Mouse (Mus musculus): ENCODE results near the gene Optc.

The Optc gene
- long read RNA-seq, experiment 1: 0 reads
- long read RNA-seq, experiment 2: 0 reads

GRCm38 (mm10) chr1:133907949-133908658, at the start of gene Optc:
Gene Optc, minus strand, starts transcription at chr1:133907999.
- intact Hi-C loops (cut with DNase I): no loop called here

- intact Hi-C loops (cut with DNase I): no loop called here
Measured at GRCm38 (mm10) chr1:133954009-133954408, 46.2 kb upstream of the Optc start.

GRCm38 (mm10) chr1:133953261-133953742, 45.5 kb upstream of the Optc start:
- intact Hi-C loops (cut with DNase I): no loop called here

GRCm38 (mm10) chr1:133951598-133951997, 43.8 kb upstream of the Optc start:
- intact Hi-C loops (cut with DNase I): no loop called here

GRCm38 (mm10) chr1:133950061-133950782, 42.4 kb upstream of the Optc start:
- intact Hi-C loops (cut with DNase I): no loop called here

- intact Hi-C loops (cut with DNase I): no loop called here
Measured at GRCm38 (mm10) chr1:133945106-133945505, 37.3 kb upstream of the Optc start.

GRCm38 (mm10) chr1:133941904-133942303, 34.1 kb upstream of the Optc start:
- intact Hi-C loops (cut with DNase I): no loop called here

- intact Hi-C loops (cut with DNase I): no loop called here
Measured at GRCm38 (mm10) chr1:133941158-133941860, 33.5 kb upstream of the Optc start.

- intact Hi-C loops (cut with DNase I): no loop called here
Measured at GRCm38 (mm10) chr1:133940481-133941092, 32.8 kb upstream of the Optc start.

GRCm38 (mm10) chr1:133939708-133940107, 31.9 kb upstream of the Optc start:
- intact Hi-C loops (cut with DNase I): no loop called here

GRCm38 (mm10) chr1:133936169-133936568, 28.4 kb upstream of the Optc start:
- intact Hi-C loops (cut with DNase I): no loop called here

GRCm38 (mm10) chr1:133934354-133934963, 26.7 kb upstream of the Optc start:
- intact Hi-C loops (cut with DNase I): no loop called here

- intact Hi-C loops (cut with DNase I): no loop called here
Measured at GRCm38 (mm10) chr1:133933301-133934195, 25.7 kb upstream of the Optc start.

- intact Hi-C loops (cut with DNase I): no loop called here
Measured at GRCm38 (mm10) chr1:133929980-133930379, 22.2 kb upstream of the Optc start.

- intact Hi-C loops (cut with DNase I): no loop called here
Measured at GRCm38 (mm10) chr1:133925223-133925622, 17.4 kb upstream of the Optc start.

- intact Hi-C loops (cut with DNase I): no loop called here
Measured at GRCm38 (mm10) chr1:133924141-133924875, 16.5 kb upstream of the Optc start.

- intact Hi-C loops (cut with DNase I): no loop called here
Measured at GRCm38 (mm10) chr1:133923071-133923470, 15.3 kb upstream of the Optc start.

- intact Hi-C loops (cut with DNase I): no loop called here
Measured at GRCm38 (mm10) chr1:133921304-133921751, 13.5 kb upstream of the Optc start, which contains the start of gene Prelp. Gene Prelp, minus strand, starts transcription at chr1:133921414.

GRCm38 (mm10) chr1:133920876-133921275, 13.1 kb upstream of the Optc start:
- intact Hi-C loops (cut with DNase I): no loop called here
